Mouse (Mus musculus): ENCODE results near the gene Myb. TPM values are rescaled to one million over a fixed set of nuclear protein-coding genes. Genes with fewer than 3 reads are reported as not detected.

Myb gene
- polyA plus RNA-seq (2015; fragmentation: Nextera tagmentation; extraction: Ambion mirVana), result 2.0 and 2.1 TPM in 2 replicates

- H3K9ac ChIP-seq (ENCODE audit: low read length), result peak within 1 kb of the TSS; percentile 61
- 0 out of 2 replicates have a peak within 1 kb of the TSS, but pooled peaks have one; percentile 24 for H3K27ac ChIP-seq (replicated peaks)
- peak within 1 kb of the TSS; percentile 99 for H3K4me2 ChIP-seq (replicated peaks; ENCODE audit: low read depth)
- TF ChIP-seq CTCF (IDR thresholded peaks at IDR 0.05; ENCODE audit: low read depth) (no peak), EP300 (optimal IDR thresholded peaks at IDR 0.05) (no peak)
- no peaks in the 10 kb centered on the region for H3K36me3 ChIP-seq (ENCODE audit: control insufficient read depth, insufficient read depth, low read length)
- H3K9me3 ChIP-seq (ENCODE audit: control insufficient read depth, low read length), result no peaks in the 10 kb centered on the region
- ATAC-seq (ENCODE audit: low FRiP score, low TSS enrichment) (peak; percentile 55), DNase-seq (ENCODE audit: low spot score) (peak; percentile 71)
- H3K4me3 ChIP-seq (ENCODE audit: low read depth, low read length), result peak within 1 kb of the TSS; percentile 56
- 0 out of 2 replicates have a peak, but pooled peaks cover 5% of the 10 kb centered on the region for H3K4me1 ChIP-seq (replicated peaks; ENCODE audit: control insufficient read depth, insufficient read depth)
- under 1% methylated on average over 72 of the region's 86 CpGs for WGBS
- no peaks in the 10 kb centered on the region for H3K27me3 ChIP-seq (ENCODE audit: control insufficient read depth, insufficient read depth, low read length)
Measured at GRCm38 (mm10) chr10:21160537-21161358, at the start of gene Myb. TSS of gene Myb (minus strand) at chr10:21160984.

- Histone ChIP-seq H3K4me3 (ENCODE audit: low read depth, low read length) (no peak overlapping the region), H3K27ac (replicated peaks) (no peak overlapping the region), H3K27me3 (ENCODE audit: control insufficient read depth, insufficient read depth, low read length) (no peaks in the 10 kb centered on the region), H3K36me3 (ENCODE audit: control insufficient read depth, insufficient read depth, low read length) (no peaks in the 10 kb centered on the region), H3K9ac (ENCODE audit: low read length) (no peak overlapping the region), H3K9me3 (ENCODE audit: control insufficient read depth, low read length) (no peaks in the 10 kb centered on the region), H3K4me1 (replicated peaks; ENCODE audit: control insufficient read depth, insufficient read depth) (no peaks in the 10 kb centered on the region), H3K4me2 (replicated peaks; ENCODE audit: low read depth) (no peak overlapping the region)
- TF ChIP-seq EP300 (optimal IDR thresholded peaks at IDR 0.05) (no peak), CTCF (IDR thresholded peaks at IDR 0.05; ENCODE audit: low read depth) (no peak)
- no peak for ATAC-seq (ENCODE audit: low FRiP score, low TSS enrichment)
- DNase-seq (ENCODE audit: low spot score), result no peak
- WGBS, result 71% methylated on average over 1 of the region's 1 CpGs
Measured at GRCm38 (mm10) chr10:21207378-21207777, 46.6 kb upstream of the Myb start.

DNA sequence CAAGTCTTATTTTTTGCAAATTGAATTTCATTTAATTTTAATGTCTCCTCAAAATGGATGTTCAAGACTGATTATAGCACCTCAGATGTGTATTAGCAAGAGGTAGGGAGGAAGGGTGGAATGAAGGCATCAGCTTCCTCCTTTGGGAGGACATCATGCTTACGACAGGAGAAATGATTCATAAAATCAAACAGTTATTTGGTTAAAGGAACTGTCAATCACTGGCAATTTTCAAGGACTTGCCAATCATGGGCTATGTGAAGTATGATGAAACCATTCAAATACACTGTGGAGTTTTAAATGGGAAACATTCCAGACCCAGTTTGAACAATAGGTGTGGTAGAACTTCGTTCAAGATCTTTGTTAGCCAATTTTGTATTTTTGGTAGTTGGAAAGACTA is 45.4 kb upstream of the Myb start:
- H3K36me3 ChIP-seq (ENCODE audit: control insufficient read depth, insufficient read depth, low read length), result no peaks in the 10 kb centered on the region
- H3K27me3 ChIP-seq (ENCODE audit: control insufficient read depth, insufficient read depth, low read length), result no peaks in the 10 kb centered on the region
- DNase-seq (ENCODE audit: low spot score) (no peak), ATAC-seq (ENCODE audit: low FRiP score, low TSS enrichment) (no peak)
- 66% methylated on average over 2 of the region's 2 CpGs for WGBS
- H3K4me3 ChIP-seq (ENCODE audit: low read depth, low read length), result no peak overlapping the region
- no peak overlapping the region for H3K4me2 ChIP-seq (replicated peaks; ENCODE audit: low read depth)
- H3K9me3 ChIP-seq (ENCODE audit: control insufficient read depth, low read length), result no peaks in the 10 kb centered on the region
- H3K27ac ChIP-seq (replicated peaks), result no peak overlapping the region
- TF ChIP-seq EP300 (optimal IDR thresholded peaks at IDR 0.05) (no peak), CTCF (IDR thresholded peaks at IDR 0.05; ENCODE audit: low read depth) (no peak)
- H3K4me1 ChIP-seq (replicated peaks; ENCODE audit: control insufficient read depth, insufficient read depth), result no peaks in the 10 kb centered on the region
- H3K9ac ChIP-seq (ENCODE audit: low read length), result no peak overlapping the region

- 72% methylated on average over 10 of the region's 10 CpGs for WGBS
- ATAC-seq (ENCODE audit: low FRiP score, low TSS enrichment) (no peak), DNase-seq (ENCODE audit: low spot score) (no peak)
- no peaks in the 10 kb centered on the region for H3K27me3 ChIP-seq (ENCODE audit: control insufficient read depth, insufficient read depth, low read length)
- TF ChIP-seq CTCF (IDR thresholded peaks at IDR 0.05; ENCODE audit: low read depth), result no peak
- no peak for TF ChIP-seq EP300 (optimal IDR thresholded peaks at IDR 0.05)
- H3K4me2 ChIP-seq (replicated peaks; ENCODE audit: low read depth), result no peak overlapping the region
- no peaks in the 10 kb centered on the region for H3K4me1 ChIP-seq (replicated peaks; ENCODE audit: control insufficient read depth, insufficient read depth)
- no peaks in the 10 kb centered on the region for H3K9me3 ChIP-seq (ENCODE audit: control insufficient read depth, low read length)
- no peak overlapping the region for H3K27ac ChIP-seq (replicated peaks)
- no peak overlapping the region for H3K4me3 ChIP-seq (ENCODE audit: low read depth, low read length)
- no peaks in the 10 kb centered on the region for H3K36me3 ChIP-seq (ENCODE audit: control insufficient read depth, insufficient read depth, low read length)
- no peak overlapping the region for H3K9ac ChIP-seq (ENCODE audit: low read length)
Measured at GRCm38 (mm10) chr10:21204496-21205085, 43.8 kb upstream of the Myb start.

GRCm38 (mm10) chr10:21203886-21204285 is 43.1 kb upstream of the Myb start:
- no peak overlapping the region for H3K27ac ChIP-seq (replicated peaks)
- no peaks in the 10 kb centered on the region for H3K27me3 ChIP-seq (ENCODE audit: control insufficient read depth, insufficient read depth, low read length)
- no peak overlapping the region for H3K4me3 ChIP-seq (ENCODE audit: low read depth, low read length)
- no peaks in the 10 kb centered on the region for H3K36me3 ChIP-seq (ENCODE audit: control insufficient read depth, insufficient read depth, low read length)
- no peak overlapping the region for H3K9ac ChIP-seq (ENCODE audit: low read length)
- H3K4me1 ChIP-seq (replicated peaks; ENCODE audit: control insufficient read depth, insufficient read depth), result no peaks in the 10 kb centered on the region
- 81% methylated on average over 5 of the region's 5 CpGs for WGBS
- DNase-seq (ENCODE audit: low spot score) (no peak), ATAC-seq (ENCODE audit: low FRiP score, low TSS enrichment) (no peak)
- H3K9me3 ChIP-seq (ENCODE audit: control insufficient read depth, low read length), result no peaks in the 10 kb centered on the region
- H3K4me2 ChIP-seq (replicated peaks; ENCODE audit: low read depth), result no peak overlapping the region
- TF ChIP-seq EP300 (optimal IDR thresholded peaks at IDR 0.05) (no peak), CTCF (IDR thresholded peaks at IDR 0.05; ENCODE audit: low read depth) (no peak)

DNA sequence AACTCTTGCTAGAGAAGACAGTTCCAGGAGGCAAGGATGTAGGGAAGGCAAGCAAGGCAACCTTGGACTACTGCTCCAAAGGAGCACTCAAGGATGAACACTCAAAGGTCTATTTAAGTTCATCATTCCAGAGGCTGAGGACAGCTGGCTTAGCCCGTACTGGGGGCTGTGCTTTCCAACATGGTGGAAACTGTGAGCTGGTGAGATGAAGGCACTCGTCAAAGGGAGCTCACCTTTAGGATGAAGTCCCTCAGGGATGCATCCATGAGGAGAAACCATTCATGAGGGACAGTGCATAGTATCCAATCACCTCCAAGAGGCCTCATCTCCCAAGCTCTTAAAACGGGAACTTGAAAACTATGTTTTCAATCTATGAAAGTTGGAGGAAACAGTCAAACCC is 42.7 kb upstream of the Myb start:
- H3K4me1 ChIP-seq (replicated peaks; ENCODE audit: control insufficient read depth, insufficient read depth), result no peaks in the 10 kb centered on the region
- H3K9me3 ChIP-seq (ENCODE audit: control insufficient read depth, low read length), result no peaks in the 10 kb centered on the region
- H3K27ac ChIP-seq (replicated peaks), result no peak overlapping the region
- no peak for ATAC-seq (ENCODE audit: low FRiP score, low TSS enrichment)
- no peaks in the 10 kb centered on the region for H3K27me3 ChIP-seq (ENCODE audit: control insufficient read depth, insufficient read depth, low read length)
- DNase-seq (ENCODE audit: low spot score), result no peak
- no peaks in the 10 kb centered on the region for H3K36me3 ChIP-seq (ENCODE audit: control insufficient read depth, insufficient read depth, low read length)
- no peak for TF ChIP-seq EP300 (optimal IDR thresholded peaks at IDR 0.05)
- no peak for TF ChIP-seq CTCF (IDR thresholded peaks at IDR 0.05; ENCODE audit: low read depth)
- H3K9ac ChIP-seq (ENCODE audit: low read length), result no peak overlapping the region
- H3K4me3 ChIP-seq (ENCODE audit: low read depth, low read length), result no peak overlapping the region
- 87% methylated on average over 3 of the region's 3 CpGs for WGBS
- H3K4me2 ChIP-seq (replicated peaks; ENCODE audit: low read depth), result no peak overlapping the region
